Mouse (Mus musculus): ENCODE measurements at regions not wholly inside any gene's neighbourhood (a gene's known extent, or its start where the extent isn't known, plus 50 kb on each side); places are given as distances from the start of the nearest gene placed in this dataset.

DNA sequence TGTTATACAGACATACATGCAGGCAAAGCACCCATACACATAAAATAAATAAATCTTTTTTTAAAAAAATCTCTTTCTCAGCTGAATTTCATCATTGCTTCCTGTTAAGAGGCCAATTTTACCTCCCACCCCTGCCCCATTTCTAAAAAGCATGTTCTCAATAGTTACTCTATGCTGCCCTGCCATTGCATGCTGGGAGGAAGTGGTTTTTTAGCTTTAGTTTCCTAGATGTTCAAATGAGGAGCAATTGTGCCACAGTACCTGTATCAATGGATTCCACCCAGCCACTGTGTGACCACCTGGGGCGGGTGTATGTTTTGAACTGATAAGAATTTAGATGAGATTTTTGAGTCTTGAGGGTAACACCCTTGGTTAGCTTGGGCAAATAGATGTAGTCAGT, 53.3 kb upstream of the Prkcq start:
- DNase-seq (ENCODE audit: low spot score in 2 of 2): no peak

GRCm38 (mm10) chr2:11119301-11119700, 52.6 kb upstream of the Prkcq start:
- DNase-seq (ENCODE audit: low spot score in 2 of 2): no peak
